Mouse (Mus musculus) heart, embryonic 15.5 days (tissue): Measurements from ENCODE around the gene Ogfrl1. TPM values are rescaled to one million over a fixed set of nuclear protein-coding genes. Genes with fewer than 3 reads are reported as not detected.

Source experiments
- ATAC-seq: fragments of 200-750 bp; cut with Nextera tagmentation; replicated peaks from 2 replicates; pipeline ENCODE4 v1.8.0; 2017; ENCODE audit warnings: low read depth, moderate TSS enrichment; ENCODE audit not compliant: insufficient number of reproducible peaks, insufficient read depth, low FRiP score
- H3K27ac ChIP-seq: fragments of 300-500 bp; sonication (generic); 2 replicates; pipeline ENCODE4 v1.5.1; 2015; ENCODE audit warnings: mild to moderate bottlenecking, inconsistent platforms
- H3K27me3 ChIP-seq: fragments of 300-500 bp; sonication (generic); 2 replicates; pipeline ENCODE4 v1.6.1; 2015; ENCODE audit warnings: inconsistent platforms
- H3K36me3 ChIP-seq: fragments of 300-500 bp; sonication (generic); 2 replicates; pipeline ENCODE4 v1.6.1; 2015; ENCODE audit warnings: mild to moderate bottlenecking, inconsistent platforms
- H3K4me1 ChIP-seq: fragments of 300-500 bp; sonication (generic); replicated peaks from 2 replicates; pipeline ENCODE4 v1.6.1; 2015; ENCODE audit warnings: inconsistent platforms
- H3K4me2 ChIP-seq: fragments of 300-500 bp; sonication (generic); 2 replicates; pipeline ENCODE4 v1.6.1; 2015; ENCODE audit warnings: inconsistent platforms, mild to moderate bottlenecking, moderate library complexity
- H3K4me3 ChIP-seq: fragments of 300-500 bp; sonication (generic); 2 replicates; pipeline ENCODE4 v1.5.1; 2015; ENCODE audit warnings: mild to moderate bottlenecking, inconsistent platforms
- H3K9ac ChIP-seq: fragments of 300-500 bp; sonication (generic); 2 replicates; pipeline ENCODE4 v1.6.1; 2015; ENCODE audit warnings: mild to moderate bottlenecking, inconsistent platforms
- H3K9me3 ChIP-seq: fragments of 300-500 bp; sonication (generic); replicated peaks from 2 replicates; pipeline ENCODE4 v1.6.1; 2016; ENCODE audit warnings: inconsistent platforms
- WGBS: fragments of 180-500 bp; shearing (Covaris S2); methylation state at CpG from one replicate; pipeline ENCODE4 v1.1.7; 2015; ENCODE audit warnings: mixed read lengths; 5-methylcytosine and 5-hydroxymethylcytosine counted together
- polyA plus RNA-seq: library from polyadenylated mRNA; unstranded; fragments of >200 nt; fragmentation: Nextera tagmentation; extraction: Ambion mirVana; gene quantifications from 2 replicates; pipeline ENCODE4 v1.2.1, GENCODE M21; 2015

Gene Ogfrl1
- polyA plus RNA-seq, 1 experiment from 2014 or later = 9.1 TPM

- WGBS = 85% methylated on average over 7 of the region's 7 CpGs
- no peaks in the 10 kb centered on the region for H3K9me3 ChIP-seq
- H3K4me1 ChIP-seq = peaks cover 6% of the 10 kb centered on the region
- no peak overlapping the region for H3K4me3 ChIP-seq
- H3K27ac ChIP-seq = peak overlapping the region; percentile 28
- no peak overlapping the region for H3K9ac ChIP-seq
- peak overlapping the region; percentile 49; the same call in 1 of the 2 replicates for H3K4me2 ChIP-seq
- H3K27me3 ChIP-seq = no peaks in the 10 kb centered on the region
- H3K36me3 ChIP-seq = no peaks in the 10 kb centered on the region
- no peak for ATAC-seq
Measured at GRCm38 (mm10) chr1:23320591-23321195, 76.9 kb downstream of the Ogfrl1 start.
